Mouse (Mus musculus) kidney, adult 2 months (tissue): ENCODE results near the gene Ctrc. TPM values are rescaled to one million over a fixed set of nuclear protein-coding genes. Genes with fewer than 3 reads are reported as not detected.
A peak's percentile ranks its signal among the peaks of the same experiment; 100 is the strongest.

Experiments used
- DNase-seq: peaks from one replicate; pipeline ENCODE4 v3.0.0; 2021
- H3K27ac ChIP-seq: fragments of 200-500 bp; 2 replicates; pipeline ENCODE4 v1.5.1; 2012; ENCODE audit warnings: low read depth, low read length, control low read depth, inconsistent platforms; ENCODE audit not compliant: insufficient read depth
- H3K27me3 ChIP-seq: fragments of 200-500 bp; replicated peaks from 2 replicates; pipeline ENCODE4 v1.6.1; 2012; ENCODE audit warnings: mild to moderate bottlenecking, moderate library complexity, low read length, inconsistent platforms; ENCODE audit not compliant: control insufficient read depth, insufficient read depth
- H3K36me3 ChIP-seq: fragments of 200-500 bp; 2 replicates; pipeline ENCODE4 v1.6.1; 2012; ENCODE audit warnings: mild to moderate bottlenecking, moderate library complexity, low read length, inconsistent platforms; ENCODE audit not compliant: control insufficient read depth, insufficient read depth
- H3K4me1 ChIP-seq: fragments of 200-500 bp; 2 replicates; pipeline ENCODE4 v1.6.1; 2011; ENCODE audit warnings: low read length; ENCODE audit not compliant: control insufficient read depth, insufficient read depth
- H3K4me3 ChIP-seq: fragments of 200-500 bp; 2 replicates; pipeline ENCODE4 v1.5.1; 2011; ENCODE audit warnings: mild to moderate bottlenecking, low read depth, low read length, control low read depth; ENCODE audit not compliant: insufficient read depth
- CTCF ChIP-seq: fragments of 200-500 bp; conservative IDR thresholded peaks from 2 replicates; pipeline ENCODE4 v1.5.1; 2011; ENCODE audit warnings: low read depth, mild to moderate bottlenecking, control low read depth, low read length, moderate library complexity, mixed read lengths; ENCODE audit not compliant: insufficient read depth, insufficient read length
- POLR2A ChIP-seq: fragments of 200-500 bp; IDR thresholded peaks from one replicate; pipeline ENCODE4 v1.6.1; 2011; ENCODE audit warnings: low read depth, low read length, control low read depth
- WGBS: fragments of 180-500 bp; shearing (Covaris S2); methylation state at CpG from one replicate; pipeline ENCODE4 v1.1.7; 2018; 5-methylcytosine and 5-hydroxymethylcytosine counted together
- polyA plus RNA-seq: library from polyadenylated mRNA; depleted of rRNA; stranded (reverse); fragments of >200 nt; gene quantifications from 2 replicates; pipeline ENCODE4 v1.2.3, GENCODE M21; 2012

Ctrc gene
- polyA plus RNA-seq, 1 experiment = not detected

DNA sequence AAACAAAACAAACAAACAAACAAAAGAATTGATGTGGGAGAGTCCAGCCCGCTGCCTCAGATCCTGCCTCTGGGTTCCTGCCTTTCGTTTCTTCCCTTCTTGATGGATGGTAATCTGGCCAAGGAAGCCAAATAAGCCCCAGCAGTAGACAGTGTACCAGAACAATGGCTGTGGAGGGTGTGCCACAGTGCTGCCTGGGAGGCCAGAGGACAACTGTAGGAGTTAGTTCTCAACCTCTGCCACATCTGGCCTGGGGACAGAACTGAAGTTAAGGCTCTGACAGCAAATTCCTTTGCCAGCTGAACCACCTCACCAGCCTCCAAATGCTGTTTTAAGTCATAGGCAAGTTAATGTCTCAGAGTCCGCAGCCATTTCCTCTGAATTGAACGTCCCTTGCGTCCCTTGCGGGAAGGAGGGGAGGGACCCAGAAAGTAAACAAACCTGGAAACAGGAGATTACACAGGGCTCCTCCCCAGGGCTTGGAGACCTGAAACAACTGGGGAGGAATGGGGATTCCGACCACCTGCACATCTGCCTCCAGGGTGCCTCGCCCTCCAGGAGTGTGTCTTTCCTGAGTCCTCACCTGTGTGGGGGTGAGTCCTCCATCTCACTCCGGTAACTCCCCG is 35.2 kb upstream of the Ctrc start:
- no peak for TF ChIP-seq CTCF
- no peak for TF ChIP-seq POLR2A
- Histone ChIP-seq H3K27me3 (no peaks in the 10 kb centered on the region), H3K4me1 (no peaks in the 10 kb centered on the region), H3K4me3 (no peak overlapping the region), H3K27ac (no peak overlapping the region), H3K36me3 (no peaks in the 10 kb centered on the region)
- DNase-seq = no peak
- WGBS = 56% methylated on average over 10 of the region's 10 CpGs

GRCm38 (mm10) chr4:141879875-141880274 is 33.7 kb upstream of the Ctrc start:
- 82% methylated on average over 9 of the region's 9 CpGs for WGBS
- H3K4me1 ChIP-seq = no peaks in the 10 kb centered on the region
- TF ChIP-seq CTCF (no peak), POLR2A (no peak)
- no peak for DNase-seq
- H3K27ac ChIP-seq = no peak overlapping the region
- no peak overlapping the region for H3K4me3 ChIP-seq
- no peaks in the 10 kb centered on the region for H3K27me3 ChIP-seq
- H3K36me3 ChIP-seq = no peaks in the 10 kb centered on the region

DNA sequence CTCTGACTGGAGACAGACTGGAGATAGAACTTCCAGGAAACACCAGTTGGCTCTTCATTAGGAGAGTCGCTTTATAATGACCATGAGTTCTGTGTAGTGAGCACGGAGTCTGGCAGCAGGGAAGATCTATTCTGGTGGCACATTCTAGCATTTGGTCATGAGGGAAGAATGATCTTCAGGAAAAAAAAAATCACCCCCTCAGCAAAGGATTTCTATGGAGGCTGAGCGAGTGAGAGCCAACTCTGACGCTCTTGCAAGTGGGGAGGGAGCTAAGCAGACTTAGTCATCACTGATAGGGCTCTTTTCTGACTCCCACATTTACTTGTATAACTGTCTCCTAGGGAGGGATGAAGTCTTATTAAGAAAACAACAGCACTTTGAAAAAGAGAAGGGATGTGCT is 32.9 kb upstream of the Ctrc start:
- H3K27ac ChIP-seq = no peak overlapping the region

DNA sequence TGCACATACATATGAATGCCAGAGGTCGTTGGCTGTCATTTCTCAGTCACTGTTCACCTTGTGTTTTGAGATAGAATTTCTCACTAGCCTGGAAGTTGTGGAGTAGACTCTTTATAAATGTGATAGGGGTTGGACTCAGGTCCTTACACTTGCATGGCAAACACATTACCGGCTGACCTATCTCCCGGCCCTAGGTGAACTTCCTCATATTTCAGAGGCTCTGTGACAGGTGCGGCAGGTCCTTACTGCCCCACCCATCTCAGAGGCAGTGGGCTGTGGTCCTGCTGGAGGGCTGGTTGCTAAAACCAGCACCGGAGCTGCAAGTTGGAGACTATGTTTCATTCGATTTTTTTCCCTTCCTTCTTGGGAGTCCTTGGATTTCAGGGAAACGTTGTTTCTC is 32.5 kb upstream of the Ctrc start:
- Histone ChIP-seq H3K27me3 (no peaks in the 10 kb centered on the region), H3K27ac (no peak overlapping the region), H3K36me3 (no peaks in the 10 kb centered on the region), H3K4me1 (no peaks in the 10 kb centered on the region), H3K4me3 (no peak overlapping the region)
- 44% methylated on average over 7 of the region's 7 CpGs for WGBS
- TF ChIP-seq CTCF (no peak), POLR2A (no peak)
- DNase-seq = no peak

More for the DNA sequence above, 32.9 kb upstream of the Ctrc start:
- H3K36me3 ChIP-seq = no peaks in the 10 kb centered on the region
- WGBS = 70% methylated on average over 4 of the region's 4 CpGs
- no peaks in the 10 kb centered on the region for H3K4me1 ChIP-seq
- no peak for DNase-seq
- TF ChIP-seq CTCF (no peak), POLR2A (no peak)
- H3K27me3 ChIP-seq = no peaks in the 10 kb centered on the region
- no peak overlapping the region for H3K4me3 ChIP-seq

GRCm38 (mm10) chr4:141875481-141876108 is 29.4 kb upstream of the Ctrc start:
- no peak overlapping the region for H3K27ac ChIP-seq
- WGBS = 39% methylated on average over 8 of the region's 8 CpGs
- H3K4me1 ChIP-seq = no peaks in the 10 kb centered on the region
- H3K4me3 ChIP-seq = no peak overlapping the region
- TF ChIP-seq CTCF (no peak), POLR2A (no peak)
- DNase-seq = no peak
- H3K27me3 ChIP-seq = no peaks in the 10 kb centered on the region
- no peaks in the 10 kb centered on the region for H3K36me3 ChIP-seq

DNA sequence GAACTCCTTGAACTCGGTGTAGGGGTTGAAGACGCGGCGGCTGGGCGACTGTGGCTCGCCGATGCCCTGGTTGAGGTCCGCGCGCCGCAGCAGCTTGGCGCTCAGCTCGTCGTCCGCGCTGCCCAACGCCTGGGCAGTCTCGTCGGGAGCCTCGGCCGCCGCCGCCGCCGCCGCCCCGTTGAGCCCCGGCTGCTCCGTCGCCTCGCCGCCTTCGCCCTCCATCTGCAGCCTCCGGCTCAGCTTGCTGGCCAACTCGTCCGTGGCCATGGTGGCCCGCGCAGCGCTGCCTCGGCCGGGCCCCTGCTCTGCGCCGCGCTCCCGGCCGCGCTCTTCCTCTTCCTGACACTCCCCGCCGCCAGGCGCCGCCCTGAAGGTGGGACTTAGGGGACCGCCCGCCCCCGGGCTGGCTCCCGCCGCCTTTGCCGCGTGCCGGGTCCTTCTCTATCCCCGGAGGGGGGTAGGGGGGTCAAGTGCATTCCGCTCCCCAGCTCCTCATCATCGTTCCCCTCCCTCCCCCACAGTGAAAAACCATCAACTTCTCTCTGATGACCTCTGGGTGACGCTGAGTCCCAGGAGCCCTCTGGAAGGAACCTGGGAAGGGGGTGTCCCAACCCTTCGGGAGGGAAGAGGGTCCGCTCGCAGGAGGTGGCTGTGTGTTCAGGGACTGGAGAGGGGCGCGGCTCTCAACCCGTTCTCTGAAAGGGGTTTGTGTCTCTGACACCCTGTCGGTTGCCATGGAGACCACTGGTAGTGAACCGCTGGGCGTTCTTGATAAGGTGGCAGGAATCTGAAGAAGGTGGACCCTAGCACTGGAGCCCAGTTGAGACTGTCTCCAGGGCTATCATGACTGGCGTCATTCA is 28.7 kb upstream of the Ctrc start, which contains the start of gene Efhd2:
TSS of gene Efhd2 (minus strand) at position 320 of the 860 bp plus-strand sequence.
- no peak within 1 kb of the TSS for H3K27ac ChIP-seq
- H3K27me3 ChIP-seq = no peaks in the 10 kb centered on the region
- TF ChIP-seq CTCF (no peak), POLR2A (peak; percentile 46)
- WGBS = 1% methylated on average over 73 of the region's 73 CpGs
- peak within 1 kb of the TSS; percentile 66 for H3K4me3 ChIP-seq
- no peaks in the 10 kb centered on the region for H3K36me3 ChIP-seq
- DNase-seq = peak; percentile 81
- no peaks in the 10 kb centered on the region for H3K4me1 ChIP-seq

DNA sequence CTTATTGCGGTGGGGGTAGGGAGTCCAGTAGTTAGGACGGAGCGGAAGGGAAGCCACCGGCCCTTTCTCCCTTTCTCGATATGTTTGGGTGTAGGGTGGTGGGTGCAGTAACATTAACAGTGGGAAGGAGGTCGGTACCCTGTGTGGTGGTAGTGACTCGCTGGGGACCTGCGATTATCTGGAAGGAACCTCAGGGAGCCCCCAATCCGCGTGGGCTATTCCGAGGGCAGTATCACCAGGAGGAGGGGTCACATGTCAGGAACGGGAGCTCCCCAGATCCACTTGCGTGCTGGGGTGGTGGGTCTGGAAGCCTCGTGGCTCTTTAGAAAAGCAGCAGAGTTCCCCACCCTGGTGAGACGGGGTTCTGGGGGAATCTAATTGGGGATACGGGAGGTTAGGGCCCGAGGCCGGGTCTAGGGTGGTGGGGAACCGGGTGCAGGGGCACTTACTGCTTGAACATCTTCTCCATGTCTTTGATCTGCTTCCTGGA is 28.0 kb upstream of the Ctrc start:
- peak overlapping the region; percentile 66 for H3K4me3 ChIP-seq
- H3K4me1 ChIP-seq = no peaks in the 10 kb centered on the region
- H3K27ac ChIP-seq = no peak overlapping the region
- no peak for DNase-seq
- no peaks in the 10 kb centered on the region for H3K27me3 ChIP-seq
- H3K36me3 ChIP-seq = no peaks in the 10 kb centered on the region
- 4% methylated on average over 19 of the region's 19 CpGs for WGBS
- TF ChIP-seq POLR2A (no peak), CTCF (no peak)
